Mouse (Mus musculus): ENCODE measurements around the gene Cemip.

Gene Cemip

DNA sequence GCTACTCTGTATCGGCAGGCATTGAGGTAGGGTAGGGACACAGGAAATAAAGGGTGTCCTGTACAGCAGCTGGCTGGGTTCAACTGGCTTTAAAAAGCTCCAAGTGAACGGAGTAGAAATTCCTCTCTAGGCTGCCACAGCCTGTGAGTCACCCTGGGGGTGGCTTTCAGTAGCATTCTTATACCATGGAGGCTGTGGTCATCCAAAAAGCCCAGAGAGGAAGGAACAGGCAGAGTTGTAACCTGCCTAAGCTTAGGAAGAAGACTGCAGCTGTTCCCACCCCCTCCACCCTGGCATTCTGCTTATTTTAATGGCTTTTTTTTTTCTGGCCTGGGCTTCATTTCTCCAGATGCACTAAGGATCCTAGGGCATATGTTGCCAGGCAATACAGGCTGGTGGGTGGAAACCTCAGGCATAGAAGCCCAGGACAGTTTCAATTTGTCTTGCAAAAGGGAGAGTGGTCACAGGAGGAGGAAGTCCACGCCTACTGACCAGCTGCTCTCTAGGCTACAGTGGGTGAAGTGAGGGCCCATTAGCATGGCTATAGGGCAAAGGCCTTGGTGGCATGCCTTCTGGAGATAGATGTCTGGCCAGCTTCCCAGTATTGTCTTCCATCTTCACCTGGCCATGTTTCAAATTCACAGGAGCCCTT lies 57.1 kb downstream of the Cemip start:
- in situ Hi-C loops (cut with MboI, MseI): no loop called here

DNA sequence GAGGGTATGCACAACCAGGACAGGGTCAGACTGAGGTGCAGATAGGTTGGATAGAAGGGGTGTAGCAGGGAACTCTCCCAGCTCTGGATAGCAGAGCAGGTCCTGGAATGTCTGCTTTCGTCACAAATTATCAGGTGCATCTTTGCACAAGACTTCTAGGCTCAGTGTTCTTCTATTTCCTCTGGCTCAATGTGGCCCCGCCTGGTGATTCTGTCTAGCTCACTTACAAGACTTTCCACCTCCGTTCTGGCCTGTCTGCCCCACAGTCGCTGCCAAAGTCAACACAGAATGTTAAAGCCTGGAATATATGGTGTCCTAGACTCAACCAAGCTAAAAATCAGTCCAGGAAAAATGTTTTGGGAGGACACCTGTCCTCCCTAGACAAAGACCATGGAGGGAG lies 57.9 kb downstream of the Cemip start:
- in situ Hi-C loops (cut with MboI, MseI): no loop called here

DNA sequence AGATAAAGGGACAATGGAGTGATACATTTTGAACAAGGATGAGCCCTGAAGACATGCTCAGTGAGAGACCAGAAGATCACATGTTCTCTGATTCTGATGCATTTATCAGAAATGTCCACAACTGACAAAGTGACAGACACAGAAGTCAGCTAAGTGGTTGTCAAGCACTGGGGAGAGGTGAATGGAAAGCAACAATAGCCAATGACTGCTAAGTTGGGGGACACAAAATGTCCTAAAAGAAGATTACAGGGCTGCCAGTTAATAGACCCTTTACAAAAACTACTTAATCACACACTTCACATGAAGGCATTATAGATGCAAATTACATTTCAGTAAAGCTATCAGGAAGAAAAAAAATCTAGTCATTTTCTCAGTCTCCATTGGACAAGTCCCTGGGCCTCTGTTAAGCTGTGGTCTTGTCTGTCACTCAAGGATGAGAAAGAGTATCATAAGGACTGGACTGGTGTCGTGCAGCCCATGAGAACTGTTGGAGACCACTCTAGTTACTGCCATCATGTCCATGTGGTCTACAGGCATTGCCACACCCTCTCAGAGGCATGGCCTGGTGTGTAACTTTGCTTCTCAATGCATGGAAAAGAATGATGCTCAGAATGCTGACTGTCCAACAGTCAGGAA lies 59.2 kb downstream of the Cemip start:
- in situ Hi-C loops (cut with MboI, MseI): no loop called here

DNA sequence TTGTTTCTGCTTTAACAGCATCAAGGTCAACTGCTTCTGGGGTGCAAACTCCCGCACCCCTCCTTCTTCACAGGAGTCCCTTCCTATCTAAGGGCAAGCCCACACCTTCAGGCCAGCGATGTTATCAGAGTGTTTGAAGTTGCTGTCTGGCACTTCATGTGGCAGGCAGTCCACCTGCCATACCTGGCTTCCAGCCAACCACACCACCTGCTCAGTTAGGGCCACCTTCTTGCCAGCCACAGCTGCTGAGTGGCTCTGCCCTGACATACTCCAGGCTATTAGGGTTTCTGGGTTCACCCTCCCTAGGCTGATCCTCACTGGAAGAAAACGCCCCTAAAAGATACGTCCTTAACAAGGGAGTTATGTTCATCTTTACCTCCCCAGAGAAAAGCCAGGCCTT lies 60.2 kb downstream of the Cemip start:
- in situ Hi-C loops (cut with MboI, MseI): no loop called here

DNA sequence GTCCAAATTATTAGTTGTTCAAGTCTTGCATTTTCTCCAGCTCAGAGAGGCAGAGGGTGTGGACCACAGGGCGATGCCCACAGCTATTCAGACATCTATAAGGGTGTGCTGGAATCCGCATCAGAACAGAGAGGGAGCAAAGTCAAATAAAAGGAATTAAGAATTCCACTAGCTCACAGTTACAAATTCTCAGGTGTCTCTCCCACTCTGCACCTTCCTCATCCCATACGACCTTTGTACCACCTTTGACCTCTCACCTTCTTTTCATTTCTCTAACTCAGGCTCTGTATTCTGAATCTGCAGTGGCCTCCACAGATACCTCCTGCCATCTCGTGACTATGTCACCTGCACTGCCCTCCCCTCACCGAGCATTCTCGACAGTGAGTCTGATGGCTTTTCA lies 62.8 kb downstream of the Cemip start:
- in situ Hi-C loops (cut with MboI, MseI): no loop called here

DNA sequence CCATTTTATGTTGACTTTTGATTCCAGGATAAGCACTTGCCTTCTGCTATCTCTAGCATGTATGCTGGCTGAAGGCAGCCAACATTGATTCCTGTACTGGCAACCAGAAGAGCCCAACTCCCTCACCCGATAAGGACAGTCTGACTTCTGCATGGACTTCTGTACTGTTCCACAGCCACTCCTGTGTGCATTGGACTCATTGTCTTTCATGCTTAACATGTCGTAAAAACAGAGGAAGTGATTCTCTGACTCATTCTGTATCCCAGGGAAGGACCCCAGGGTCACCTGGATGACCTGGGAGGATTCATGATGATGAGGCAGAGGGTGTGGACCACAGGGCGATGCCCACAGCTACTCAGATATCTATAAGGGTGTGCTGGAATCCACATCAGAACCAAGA lies 63.8 kb downstream of the Cemip start:
- in situ Hi-C loops (cut with MboI, MseI): no loop called here

DNA sequence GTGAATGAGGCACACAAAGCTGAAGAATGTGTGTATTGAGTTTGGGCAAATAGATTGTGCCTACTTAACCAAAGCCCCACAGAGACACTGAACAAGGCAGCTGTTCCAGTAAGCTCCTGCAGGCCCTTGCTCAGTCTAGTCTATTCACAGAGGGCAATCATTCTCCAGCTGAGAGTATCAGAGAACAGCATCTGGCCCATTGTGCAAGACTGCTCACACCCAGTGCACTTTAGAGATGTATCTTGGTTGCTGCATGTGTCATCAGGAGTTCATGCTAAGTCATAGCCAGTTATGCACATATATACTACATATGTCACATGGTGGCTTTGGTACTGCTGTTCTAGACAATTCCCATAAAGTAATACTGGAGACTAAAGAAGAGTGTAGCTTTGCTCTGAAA lies 66.9 kb downstream of the Cemip start:
- in situ Hi-C loops (cut with MboI, MseI): no loop called here

DNA sequence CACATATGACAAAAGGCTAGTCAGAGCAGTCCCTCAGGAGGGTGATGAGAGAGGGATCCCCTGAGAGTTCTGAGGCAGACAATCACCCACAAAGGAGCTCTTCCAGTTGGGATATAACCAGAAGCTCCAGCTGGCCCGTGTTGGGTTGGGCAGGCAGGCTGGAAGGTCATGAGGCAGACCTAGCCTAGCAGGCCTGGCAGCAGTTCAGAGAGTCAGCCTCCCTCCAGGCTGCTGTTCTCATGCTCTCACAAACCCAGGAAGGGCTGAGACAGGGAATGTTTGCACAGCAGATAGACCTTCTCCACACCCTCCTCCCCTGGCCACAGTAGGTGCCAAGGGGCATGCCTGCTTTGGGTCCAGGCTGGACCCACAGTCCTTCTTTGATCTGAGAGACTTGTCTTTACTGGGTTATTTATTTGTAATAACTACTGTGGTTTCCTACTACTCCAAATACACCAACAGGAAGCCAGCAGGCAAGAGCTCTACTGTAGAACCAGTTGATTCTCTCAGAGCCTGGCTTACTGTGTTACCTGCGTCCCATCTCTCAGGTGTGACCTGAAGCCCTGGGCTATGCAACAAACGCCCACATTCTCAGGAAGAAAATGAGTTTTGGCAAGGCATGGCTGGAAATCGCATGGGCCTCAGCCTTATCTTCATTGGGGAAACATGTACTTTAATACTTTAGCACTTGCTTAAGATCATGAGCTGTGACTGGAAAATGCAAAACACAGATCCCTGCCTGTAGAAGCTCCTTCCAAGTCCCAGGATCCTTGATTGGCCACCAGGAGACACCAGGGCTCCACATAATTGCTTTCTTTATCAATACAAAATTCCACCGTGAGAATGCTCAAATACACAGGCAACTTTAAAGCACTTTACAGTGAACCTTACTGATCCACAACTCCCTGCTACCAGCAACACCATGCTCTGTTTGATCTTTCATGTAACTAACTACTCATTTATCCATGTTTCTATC lies 67.7 kb downstream of the Cemip start:
- in situ Hi-C loops (cut with MboI, MseI): no loop called here

DNA sequence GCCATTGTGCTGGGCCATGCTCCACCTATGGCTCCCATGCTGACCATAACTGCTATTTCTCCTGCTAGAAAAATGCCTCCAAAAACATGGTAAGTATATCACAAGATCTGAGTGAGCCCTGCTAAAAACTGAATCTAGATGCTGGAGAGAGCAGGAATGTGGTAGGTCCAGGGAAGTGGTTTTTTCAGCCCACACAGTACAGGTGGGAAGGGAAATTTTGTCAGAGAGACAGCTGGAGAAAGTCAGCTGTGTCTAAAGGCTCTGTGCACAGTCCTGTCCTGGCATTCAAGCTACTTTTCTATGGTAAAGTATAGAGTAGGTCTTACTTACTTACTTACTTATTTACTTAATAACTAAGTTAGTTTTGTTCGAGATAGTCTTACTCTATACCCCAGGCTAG lies 71.3 kb downstream of the Cemip start:
- in situ Hi-C loops (cut with MboI, MseI): no loop called here

DNA sequence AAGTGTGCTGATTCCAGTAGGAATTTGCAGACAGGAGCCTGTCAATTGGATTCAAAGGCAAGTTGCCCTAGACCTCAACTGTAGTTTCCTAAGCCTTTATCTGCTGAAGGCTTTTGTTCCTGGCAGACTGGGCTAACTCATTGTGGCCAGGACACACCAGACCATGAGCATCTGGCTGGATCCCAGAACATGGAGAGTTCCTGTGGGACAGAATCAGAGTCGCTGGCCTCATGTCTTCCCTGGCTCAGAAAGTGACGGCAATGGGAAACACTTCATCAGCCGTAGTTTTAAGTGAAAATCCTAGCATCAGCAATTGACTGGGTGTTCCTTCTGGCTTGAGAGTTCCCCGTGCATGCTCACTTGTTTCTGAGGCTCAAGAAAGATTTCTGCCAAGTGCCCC lies 72.6 kb downstream of the Cemip start:
- in situ Hi-C loops (cut with MboI, MseI): no loop called here

DNA sequence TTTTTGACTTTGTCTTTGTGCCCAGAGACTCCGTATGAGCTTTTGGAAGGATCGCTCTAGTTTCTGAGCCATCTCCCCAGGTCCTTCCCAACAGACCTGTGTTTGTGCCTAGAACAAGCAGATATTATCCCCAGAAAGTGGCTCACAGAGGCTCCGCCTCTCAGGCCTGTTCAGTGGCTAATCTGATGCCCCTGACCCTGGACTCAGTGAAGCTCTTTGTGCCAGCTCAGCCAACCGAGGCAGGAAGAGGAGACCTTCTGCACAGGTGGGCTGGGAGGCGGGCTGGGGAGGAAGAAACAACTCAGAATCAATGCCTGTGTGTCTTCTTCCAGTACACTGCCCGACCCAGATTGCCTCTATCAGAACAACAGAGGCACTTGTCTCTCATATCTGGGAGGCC lies 81.9 kb downstream of the Cemip start:
- in situ Hi-C loops (cut with MboI, MseI): no loop called here

DNA sequence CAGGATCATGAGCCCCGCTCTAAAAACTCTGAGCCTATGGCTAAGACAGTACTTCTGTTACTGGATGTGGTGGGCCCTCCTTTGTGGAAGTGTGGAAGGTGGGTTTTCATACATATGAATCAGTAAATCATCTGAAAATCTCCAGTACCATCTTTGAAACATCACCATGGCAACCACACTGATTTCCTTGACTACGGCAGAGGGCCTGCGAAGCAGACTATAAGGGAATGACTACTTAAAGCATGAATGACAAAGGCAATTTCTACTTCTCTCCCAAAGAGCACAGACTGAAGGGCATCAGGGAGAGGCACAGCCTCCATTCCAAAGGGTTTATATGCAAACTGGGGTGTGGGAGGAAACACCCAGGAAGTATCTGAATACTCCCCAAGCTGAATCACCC lies 84.8 kb downstream of the Cemip start:
- in situ Hi-C loops (cut with MboI, MseI): no loop called here

DNA sequence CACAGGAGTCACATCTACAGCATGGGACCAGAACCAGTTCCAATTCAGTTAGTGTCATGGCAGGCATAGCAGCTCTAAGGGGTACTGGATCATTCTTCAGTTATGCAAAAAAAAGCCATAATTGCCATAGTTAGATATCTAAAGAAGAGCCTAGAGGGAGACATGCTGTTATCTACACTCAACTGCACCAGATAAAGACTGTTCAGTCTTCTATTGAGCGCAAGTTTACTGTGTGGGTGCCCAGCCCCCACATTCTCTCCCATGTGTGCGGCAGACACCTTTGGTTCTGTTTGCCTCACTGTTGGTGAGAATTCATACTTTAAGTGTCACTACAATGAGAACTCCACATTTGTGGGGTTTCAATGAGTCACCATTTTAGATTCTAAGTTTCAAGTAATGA lies 85.6 kb downstream of the Cemip start:
- in situ Hi-C loops (cut with MboI, MseI): no loop called here

DNA sequence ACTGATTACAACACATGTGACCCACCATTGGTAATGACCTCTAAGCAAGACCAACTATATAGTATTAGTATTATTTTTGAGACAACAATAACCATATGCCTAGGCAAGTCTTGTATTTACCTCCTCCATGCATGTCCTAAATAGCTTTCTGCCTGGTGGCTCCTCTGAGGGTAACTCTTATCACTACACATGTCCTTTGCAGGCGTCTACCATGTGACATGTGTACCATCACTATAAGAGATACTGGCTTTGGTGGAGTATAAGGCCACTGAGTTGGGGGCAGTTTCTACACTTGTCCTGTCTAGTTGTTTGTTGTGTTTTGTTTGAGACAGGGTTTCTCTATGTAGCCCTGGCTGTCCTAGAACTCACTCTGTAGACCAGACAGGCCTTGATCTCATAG lies 86.7 kb downstream of the Cemip start:
- in situ Hi-C loops (cut with MboI, MseI): no loop called here

DNA sequence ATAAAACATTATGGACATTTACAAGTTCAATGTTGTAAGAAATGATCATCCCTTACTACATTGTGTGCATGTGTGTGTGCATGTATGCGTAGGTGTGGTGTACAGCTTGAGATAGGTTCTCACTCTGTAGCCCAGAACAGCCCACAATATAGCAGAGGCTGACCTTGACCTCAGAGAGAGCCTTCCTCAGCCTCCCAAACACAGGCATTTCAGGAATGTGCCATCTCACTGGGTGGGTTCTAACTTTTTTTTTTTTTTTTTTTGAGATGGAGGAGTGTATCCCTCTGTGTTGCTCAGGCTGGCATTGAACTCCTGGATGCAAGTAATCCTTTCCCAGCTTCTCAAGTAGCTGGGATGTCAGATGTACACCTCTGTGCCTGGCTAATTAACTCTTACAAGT lies 92.0 kb downstream of the Cemip start:
- in situ Hi-C loops (cut with MboI, MseI): no loop called here

DNA sequence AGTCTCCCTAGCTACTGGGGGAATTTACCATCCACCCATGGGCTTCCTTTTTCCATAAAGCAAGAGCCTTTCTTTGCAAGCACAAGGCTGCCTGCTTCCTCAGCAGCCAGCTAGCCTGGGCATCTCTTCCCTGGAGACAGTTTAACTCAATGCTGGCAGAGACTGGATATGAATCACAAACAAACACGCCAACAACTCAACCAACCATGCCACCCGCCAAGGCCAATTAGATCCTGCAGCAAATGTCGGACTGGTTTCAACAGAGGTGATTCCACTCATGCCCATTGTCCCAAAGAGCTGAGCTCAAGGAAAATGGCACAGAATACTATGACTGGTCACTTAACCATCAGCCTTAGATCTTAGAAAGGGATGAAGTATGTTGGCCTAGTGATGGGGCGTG lies 97.0 kb downstream of the Cemip start:
- in situ Hi-C loops (cut with MboI, MseI): no loop called here

DNA sequence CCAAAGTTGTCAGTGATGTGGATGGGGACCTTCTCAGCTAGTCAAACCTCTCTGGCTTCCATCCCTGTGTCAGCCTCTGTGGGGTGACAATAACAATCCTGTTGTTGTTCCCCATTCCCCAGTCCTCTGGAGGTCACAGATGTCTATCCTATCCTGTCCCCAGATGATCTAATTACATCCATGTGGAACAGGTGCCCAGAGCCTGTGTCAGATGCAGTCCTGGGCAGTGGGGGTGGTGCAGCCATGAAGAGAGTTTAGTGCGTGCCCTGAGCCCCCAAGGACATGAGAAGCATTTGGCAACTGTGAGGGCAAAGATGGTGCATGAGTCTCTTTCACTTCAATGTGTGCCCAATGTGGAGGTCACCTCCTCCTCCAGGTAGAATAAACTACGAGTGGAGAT lies 100.6 kb downstream of the Cemip start:
- in situ Hi-C loops (cut with MboI, MseI): no loop called here

DNA sequence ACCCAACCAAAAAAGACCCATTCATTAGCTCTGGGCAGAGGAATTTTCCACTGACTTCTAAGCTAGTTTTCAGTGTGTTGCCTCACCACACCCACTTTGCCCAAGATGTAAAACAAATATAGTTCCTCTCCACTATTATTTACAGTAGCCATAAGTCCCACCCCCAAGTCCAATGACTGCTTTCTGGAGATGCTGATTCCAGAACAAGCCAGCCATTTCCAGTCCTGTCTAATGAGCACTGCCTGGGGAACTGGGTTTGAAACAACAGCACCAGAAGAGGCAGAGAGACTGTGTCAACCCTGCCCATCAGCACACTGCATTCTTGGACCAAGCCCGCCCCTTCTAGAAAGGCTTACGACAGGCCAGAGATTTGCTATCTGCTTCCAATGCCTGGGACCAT lies 103.7 kb downstream of the Cemip start:
- in situ Hi-C loops (cut with MboI, MseI): no loop called here

DNA sequence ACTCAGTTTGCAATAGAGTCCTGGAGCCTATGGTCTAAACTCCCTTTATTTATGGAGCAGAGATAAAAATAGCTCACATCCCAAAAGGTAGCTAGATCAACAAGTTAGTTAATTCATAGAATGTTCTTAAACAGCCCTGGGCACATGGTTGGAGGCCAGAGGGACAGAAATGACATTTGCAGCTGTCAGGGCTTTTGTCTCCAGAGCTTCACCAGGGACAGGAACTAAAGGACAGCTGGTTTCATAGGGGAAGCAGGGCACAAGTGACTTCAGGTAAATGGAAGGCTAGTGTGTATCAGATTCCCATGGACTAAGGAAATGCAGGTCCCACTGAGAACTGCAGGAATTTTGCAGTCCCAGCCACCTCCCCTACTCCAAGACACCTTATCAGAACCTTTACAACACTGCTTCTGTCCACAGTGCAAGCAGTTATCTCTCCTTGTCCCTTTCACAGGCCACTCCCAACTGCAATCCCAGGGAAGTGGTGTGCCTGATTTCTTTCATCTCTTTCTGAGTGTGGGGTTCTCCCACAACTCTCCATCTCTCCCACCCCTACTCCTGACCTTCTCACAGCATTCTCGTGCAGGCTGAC lies 107.3 kb downstream of the Cemip start:
- in situ Hi-C loops (cut with MboI, MseI): no loop called here

DNA sequence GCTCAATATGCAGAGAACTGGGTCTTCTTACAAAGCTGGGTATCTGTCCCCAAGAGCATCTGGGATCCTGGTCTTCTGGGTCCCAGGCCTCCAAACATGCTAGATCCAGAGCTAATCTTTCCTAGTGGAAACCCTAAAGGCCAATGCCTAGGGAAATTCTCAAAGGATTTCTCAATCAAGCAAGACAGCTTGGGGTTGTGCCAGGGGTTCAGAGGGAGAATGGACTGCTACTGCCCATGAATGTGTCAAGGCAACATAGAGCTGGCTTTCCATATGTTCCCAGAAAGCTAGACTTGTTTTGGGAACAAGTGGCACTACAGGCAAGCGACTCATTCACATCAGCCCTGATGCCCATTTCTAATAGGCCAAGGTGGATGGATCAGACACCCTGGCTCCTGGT lies 107.9 kb downstream of the Cemip start:
- in situ Hi-C loops (cut with MboI, MseI): no loop called here

DNA sequence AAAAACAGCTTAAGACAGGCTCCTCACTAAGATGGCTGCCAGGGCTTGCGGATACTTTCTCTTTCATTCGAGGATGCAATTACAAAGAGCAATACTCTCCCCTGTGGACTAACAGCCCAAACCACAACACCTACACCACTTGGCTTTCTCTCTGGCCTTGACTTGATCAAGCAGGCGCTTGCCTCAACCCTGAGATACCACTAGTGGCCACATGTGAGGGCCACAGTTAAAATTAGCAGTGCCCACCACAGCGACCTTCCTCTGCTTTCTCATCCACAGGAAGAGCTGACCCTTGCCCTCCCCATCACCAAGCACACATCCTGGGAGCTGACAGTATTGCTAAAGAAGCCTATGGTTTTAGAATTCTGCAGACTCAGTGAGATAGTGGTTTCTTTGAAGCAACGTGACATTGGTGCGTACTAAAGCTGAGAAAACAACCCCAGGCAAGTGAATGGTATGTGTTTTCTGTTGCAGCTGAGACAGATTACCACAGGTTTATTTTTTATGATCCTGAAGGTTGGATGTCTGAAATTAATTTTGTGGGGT lies 109.8 kb downstream of the Cemip start:
- in situ Hi-C loops (cut with MboI, MseI): no loop called here

DNA sequence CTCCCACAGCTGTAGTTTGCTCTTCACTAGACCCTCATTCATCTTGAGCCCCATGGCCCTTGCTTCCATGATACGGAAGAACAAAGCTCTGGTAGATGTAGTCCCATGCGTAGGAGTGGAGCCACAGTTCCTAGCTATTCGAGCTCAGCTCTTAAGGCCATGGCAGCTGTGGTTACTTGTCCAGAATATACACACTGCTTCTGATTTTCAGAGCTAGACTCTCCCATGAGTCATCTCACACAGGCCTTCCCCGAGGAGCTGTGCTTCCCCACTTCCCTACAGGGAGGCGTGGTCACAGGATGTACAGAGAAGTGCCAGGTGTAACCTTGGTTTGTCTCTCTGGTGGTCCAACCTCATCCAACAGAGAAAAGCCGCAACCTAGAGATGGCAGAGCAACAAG lies 111.0 kb downstream of the Cemip start:
- in situ Hi-C loops (cut with MboI, MseI): no loop called here
